Mouse (Mus musculus) layer of hippocampus, adult 11-12 months (tissue): ENCODE results near the gene Tmem143.
"Not testable (repeated sequence)": the region's sequence is repeated elsewhere in the genome, so short reads cannot be mapped to it uniquely, and the experiment has no call there.

ENCODE experiments used
- DNase-seq: peaks from one replicate; pipeline ENCODE4 v3.0.0; 2022; ENCODE audit warnings: low spot score

Tmem143 gene

DNA sequence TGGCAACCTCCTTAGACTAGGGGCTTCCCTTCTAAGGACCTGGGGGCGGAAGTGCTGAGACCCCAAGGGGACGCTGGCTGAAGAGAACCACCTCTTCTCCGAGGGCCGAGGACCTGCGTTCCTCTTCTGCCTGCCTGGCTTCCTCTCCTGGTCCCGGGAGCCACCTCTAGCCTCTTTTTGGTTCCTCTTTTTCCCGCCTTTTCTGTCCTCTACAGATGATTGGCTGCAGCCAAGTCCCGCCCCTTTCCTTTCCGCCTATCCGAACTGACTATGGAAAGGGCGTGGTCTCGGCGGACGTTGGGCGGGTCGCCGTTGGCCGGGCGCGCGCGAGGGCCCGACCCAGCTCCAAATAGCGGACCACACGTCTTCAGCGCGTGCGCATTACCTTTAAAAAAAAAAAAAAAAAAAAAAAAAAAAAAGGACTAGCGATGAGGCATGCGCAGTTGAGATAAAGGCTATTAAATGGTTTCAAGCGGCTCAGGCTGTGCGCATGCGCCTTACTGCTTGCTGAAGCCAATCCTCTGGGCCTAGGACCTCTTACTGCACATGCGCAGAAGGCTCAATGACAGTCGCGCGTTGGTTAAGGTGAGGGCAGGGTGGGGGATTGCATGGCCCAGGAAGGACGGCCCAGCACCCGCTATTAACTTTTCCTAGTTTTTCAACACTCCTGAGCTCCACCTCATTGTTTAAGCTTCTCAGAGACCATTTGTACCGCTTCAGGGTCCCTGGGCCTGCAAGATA lies at the start of gene Tmem143, which contains the start of gene Syngr4:
Gene Tmem143, plus strand, starts transcription at position 425 of the 741 bp plus-strand sequence.
Gene Syngr4, minus strand, starts transcription at position 198 of the 741 bp plus-strand sequence.
- DNase-seq: peak; percentile 97

DNA sequence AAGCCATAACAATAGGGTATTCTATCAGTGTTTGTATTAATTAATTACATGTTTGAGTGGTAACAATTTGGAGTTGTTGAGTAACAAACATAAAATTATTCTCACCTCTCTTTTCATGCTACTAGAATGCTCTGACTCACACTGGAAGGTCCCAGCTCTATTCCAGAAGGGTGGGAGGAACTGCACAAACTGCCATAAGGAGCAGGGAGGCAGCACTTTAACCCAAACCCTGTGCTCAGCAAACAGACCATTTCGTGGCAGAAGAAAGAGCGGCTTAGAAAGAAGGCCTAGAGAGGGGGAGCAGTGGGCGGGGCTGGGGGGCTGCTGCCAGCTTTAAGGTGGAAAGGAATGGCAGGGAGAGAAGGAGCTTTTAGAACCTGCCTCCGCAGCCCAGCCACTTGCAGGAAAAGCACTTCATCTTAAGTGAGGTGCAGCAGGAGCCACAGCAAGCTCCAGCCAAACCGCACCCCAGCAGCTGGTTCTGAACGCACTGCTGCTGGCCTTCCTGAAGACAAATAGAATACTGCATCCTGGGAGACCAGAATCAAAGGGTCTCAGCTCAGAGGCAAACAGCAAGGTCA lies 48.2 kb upstream of the Tmem143 start:
- DNase-seq: no peak

DNA sequence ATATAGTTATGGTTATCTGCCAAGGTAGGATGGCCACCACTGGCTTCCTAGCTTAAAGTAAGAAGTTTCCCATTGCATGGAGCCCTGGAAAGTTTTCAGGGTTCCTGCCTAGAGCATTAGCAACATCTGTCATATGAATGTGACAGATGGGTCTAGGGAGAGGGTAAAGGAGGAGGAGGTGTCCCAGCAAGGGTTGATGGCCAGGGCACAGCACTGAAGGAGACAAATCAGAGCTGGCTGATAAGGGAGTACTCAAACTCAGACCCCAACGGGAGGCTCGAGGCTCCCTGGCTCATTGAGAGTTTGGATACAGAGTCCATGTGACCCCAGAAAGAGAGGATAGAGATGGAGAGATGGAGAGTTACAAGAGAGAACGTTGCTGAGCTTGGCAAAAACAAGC lies 46.1 kb upstream of the Tmem143 start:
- no peak for DNase-seq

DNA sequence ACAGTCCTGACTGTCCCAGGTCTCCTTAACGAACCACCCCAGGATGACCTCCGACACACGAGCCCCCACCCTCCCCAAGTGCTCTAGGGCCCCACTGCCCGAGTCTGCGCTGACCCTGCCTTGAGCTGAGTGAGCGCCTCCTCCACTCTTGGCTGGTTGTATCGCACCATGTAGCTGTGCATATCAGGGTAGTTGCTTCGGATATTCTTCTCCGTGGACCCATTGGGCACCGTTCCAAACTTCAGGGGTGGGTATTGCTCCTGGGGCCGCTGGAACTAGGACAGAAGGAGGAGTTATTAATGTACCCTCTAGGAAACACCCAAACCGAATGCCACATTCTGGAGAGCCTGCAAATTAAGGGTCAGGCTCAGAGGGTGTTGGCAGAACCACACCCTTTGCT lies 43.7 kb upstream of the Tmem143 start:
- DNase-seq: no peak

DNA sequence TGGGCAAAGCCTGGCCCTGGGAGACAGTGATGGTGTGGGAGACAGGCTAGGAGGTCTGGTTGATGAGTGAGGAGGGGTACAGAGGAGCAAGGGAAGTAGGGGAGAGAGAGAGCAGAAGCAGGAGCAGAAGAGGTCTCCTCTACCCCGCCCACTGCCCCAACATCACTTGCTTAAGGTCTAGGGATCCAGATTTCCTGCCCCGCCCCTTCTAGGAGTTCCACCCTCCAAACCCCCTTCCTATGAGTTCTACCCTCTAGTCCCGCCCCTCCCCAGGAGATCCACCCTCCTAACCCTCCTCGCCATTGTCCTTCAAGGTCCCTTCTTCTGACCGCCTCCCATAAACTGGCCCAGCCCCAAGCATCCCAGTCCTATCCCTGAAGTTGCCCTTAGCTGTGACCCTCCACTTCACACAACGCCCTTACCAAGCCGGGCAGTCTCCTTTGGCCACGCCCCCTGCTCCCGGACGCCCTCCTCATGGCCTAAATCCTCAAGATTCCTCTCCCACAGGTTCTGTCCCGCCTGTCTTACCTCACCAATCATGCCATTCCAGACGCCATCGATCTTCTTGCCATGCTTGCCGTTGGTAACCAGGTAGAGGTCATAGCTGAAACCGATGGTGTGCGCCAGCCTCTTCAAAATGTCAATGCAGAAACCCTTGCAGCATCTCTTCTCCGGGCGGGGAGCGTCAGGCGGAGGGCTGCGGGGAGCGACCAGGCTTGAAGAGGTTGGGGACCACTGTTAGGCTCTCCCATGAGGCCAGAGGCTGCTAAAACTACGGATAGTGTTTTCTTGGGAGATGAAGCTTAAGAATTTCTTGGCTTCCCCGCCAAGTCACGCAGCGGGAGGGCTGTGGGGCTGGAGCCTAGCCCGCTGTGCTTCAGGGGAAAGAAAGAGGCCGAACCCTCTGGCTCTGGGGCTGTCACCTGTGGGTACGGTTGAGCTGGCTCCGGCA lies 39.5 kb upstream of the Tmem143 start:
- DNase-seq: no peak

DNA sequence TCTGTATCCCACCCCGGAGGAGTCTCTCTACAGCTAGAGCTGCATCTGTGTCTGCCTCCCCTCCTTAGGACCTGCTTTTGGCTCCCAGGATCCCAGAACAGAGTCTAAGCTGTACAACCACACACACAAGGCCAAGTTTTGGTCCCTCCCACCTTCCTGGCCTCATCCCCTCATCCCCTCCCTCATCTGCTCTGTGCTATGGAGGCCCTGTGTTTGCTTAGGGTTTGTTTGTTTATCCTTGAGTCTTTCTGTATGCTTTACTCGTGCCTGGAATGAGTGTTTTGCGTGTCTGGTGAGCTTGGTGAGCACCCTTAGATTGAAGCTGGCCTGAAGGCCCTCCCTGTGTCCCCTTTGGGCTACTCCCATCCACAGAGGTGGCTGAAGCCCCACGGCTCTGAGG lies 37.7 kb upstream of the Tmem143 start:
- no peak for DNase-seq

DNA sequence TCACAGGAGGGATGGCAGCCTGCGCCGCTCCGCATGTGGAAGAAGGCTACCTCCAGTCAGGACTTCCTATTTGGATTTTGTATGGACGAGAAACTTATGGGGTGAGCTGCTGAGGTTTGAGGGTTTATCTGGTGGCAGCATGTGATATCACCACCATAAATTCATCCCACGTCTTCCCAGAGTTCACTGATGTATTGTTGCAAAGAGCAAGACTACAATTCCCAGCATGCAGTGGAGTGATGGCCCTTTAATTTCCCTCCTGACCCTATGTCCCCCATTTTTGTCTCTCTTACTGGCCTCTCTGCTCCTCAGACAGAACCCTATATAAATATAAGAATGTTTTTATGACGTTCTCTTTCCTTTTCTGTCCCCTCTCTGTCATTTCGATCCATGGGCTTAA lies 33.9 kb upstream of the Tmem143 start:
- no peak for DNase-seq

DNA sequence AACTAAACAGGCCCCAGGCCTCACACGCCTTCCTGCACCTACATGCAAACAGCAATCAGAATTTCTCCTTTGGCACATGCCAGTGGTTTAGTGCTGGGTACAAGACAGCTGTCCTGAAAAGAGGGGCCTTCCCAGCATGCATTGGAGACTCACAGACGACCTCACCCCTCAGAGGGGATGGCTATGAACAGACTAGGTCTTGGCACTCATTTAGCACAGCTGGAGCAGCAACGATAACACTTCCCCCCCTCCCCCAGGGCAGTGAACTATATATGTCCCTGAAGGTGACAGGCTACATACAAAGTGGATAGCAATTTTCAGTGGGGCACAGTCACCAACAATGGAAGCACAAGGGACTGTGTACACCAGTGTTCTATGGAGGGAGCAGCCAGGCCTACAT lies 32.3 kb upstream of the Tmem143 start:
- DNase-seq: no peak

DNA sequence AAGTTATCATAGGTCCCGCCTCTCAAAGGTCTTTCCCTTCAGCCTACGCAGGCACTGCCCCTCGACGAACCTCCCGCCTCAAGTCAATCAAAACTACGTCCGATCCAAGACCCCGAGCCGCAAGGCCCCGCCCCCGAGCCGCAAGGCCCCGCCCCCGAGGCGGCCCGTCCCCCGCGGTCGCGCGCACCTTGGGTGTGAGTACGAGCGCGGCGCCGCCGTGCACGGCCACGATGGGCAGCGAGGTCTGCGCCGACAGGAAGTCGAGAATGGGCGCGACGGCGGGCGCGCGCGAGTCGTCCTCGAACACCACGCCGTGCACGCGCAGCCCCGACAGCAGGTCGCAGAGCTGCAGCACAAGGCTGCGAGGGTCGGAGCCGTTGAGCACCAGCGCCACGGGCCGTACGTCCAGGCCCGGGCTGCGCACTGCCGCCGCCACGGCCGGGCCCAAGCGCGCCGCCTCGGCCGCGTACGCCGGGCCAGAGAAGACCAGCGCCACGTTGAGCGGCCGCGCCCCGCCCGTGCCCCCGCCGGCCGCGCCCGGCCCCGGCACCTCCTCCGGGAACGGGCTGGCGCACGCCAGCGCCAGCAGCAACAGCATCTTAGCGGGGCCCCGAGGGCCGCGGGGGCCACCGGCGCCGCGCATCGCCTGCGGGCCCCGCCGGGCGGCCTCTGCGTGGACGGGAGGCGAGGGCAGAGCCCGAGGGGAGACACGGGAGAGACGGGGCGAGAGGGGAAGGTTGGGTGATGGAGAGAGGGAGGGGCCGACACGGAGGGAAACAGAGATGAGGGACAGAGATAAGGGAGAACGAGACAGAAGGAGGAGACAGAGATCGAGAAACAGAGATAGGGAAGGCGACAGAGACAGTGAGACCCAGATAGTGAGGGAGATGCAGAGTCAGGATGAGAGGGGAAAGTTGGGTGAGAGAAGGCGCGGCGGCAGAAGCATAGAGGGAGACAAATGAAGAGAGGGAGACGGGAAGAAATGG lies 30.5 kb upstream of the Tmem143 start:
- DNase-seq: peak; percentile 85

DNA sequence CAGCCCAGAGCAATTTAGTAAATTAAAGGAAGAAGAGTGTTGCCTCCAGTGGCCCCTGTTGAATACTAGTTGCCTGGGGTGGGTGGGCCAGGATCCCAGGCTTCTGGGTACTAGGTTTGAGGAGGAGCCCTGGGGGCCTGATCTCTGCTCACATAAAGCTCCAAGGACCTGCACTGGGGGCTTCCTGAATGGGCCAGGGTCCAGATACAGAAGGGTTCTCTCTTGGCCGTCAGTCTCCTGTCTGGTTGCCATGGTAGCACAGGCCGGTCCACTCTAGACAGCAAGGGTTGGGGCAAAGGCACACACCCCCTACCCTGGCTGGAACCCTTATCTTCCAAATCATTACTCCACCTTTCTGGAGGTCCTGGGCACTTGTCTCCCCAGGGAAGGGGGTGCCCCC lies 28.9 kb upstream of the Tmem143 start:
- no peak for DNase-seq

DNA sequence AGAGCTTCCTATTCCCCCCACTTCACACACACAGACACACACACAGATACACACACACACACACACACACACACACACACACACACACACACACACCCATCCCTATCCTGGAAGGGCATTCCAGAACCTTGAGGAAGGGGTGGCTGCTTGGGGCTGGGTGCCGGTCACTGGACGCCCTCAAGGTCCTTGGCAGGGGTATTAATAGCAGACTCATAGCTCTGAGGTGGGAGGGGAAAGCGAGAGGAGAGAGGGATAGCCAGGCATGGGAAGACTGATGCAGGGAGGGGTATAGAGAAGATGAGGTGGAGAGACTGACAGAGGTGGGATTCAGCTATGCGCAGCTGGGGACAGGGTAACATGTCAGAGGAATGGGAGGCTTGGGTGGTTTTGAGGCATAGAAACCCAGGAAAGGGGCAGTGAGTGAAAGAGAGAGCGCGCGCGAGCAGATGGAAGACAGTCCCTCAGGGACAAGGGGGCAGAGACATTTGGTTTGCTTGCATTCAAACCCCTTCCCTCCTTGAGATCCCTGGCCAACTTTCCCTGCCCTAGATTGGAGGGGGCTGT lies 27.6 kb upstream of the Tmem143 start:
- no peak for DNase-seq

DNA sequence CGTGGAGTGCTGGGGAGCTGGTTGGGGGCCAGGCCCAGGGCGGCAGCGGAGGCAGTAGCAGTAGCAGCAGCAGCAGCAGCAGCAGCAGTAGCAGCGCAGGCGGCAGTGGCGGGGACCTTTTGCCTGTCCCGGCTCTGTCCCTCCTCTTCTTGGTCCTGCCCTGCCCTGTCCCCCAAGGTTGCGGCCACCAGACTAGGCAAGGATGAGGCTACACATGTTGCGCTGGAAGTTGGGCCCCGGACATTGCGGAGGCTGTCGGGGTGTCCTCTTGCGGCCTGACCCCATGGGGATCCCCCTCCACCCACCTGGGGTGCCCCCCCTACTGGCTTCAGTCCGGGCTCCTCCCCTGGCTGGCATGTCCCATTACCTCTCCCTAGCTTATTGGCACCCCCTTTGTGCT lies 27.0 kb upstream of the Tmem143 start:
- no peak for DNase-seq

DNA sequence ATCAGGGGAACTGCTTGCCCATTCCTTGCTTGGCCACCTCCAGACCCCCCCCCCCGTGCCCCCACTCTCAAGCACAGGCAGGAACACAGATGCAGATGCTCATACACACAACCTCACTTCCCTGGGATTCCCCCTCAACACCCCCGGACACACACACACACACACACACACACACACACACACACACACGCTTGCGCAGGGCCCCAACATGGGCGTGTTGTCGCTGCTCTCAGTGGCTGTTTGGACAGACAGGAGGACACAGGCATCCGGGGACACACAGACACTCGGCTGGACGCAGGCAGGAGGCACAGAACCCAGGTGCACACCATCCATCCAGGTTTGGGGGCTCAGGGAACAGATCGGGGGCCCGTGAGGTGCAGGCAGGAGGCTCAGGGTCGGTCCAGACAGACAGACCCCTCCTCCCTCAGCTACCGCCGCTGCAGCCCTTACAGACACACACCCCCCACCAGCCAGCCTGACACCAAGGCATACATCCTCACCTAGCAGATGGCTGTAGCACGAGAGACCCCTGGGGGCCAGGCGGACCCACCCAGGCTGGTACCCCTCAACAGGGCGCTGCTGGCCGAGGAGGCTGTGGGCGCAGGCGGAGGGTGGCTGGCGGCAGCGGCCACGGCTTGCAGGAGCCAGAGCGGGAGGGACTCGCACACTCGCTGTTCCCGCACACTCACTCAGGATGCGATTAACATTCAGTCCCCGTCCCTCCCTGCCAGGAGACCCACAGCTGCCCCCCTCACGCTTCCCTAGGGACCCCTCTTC lies 26.3 kb upstream of the Tmem143 start:
- no peak for DNase-seq

DNA sequence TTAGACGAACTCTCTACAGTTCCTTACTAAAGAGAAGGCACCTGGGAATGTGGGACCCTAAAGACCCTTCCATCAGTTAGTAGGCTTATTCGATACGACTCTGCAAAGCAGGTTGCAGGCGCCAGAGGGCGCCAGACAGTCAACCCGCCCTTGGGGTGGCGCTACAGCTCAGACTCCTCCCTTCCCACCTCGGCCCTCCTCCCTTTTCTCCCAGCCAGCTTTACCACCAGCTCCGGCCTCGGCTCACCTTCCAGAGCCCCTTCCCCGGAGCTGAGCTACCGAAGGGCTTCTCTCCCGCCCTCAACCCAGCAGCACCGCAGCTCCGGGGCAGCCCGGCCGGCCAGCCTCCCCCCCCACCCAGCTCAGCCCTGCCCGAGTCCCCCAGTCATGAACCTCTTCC lies 24.1 kb upstream of the Tmem143 start, which contains the start of gene Kdelr1:
Gene Kdelr1, plus strand, starts transcription at position 149 of the 400 bp plus-strand sequence.
- DNase-seq: peak; percentile 90

DNA sequence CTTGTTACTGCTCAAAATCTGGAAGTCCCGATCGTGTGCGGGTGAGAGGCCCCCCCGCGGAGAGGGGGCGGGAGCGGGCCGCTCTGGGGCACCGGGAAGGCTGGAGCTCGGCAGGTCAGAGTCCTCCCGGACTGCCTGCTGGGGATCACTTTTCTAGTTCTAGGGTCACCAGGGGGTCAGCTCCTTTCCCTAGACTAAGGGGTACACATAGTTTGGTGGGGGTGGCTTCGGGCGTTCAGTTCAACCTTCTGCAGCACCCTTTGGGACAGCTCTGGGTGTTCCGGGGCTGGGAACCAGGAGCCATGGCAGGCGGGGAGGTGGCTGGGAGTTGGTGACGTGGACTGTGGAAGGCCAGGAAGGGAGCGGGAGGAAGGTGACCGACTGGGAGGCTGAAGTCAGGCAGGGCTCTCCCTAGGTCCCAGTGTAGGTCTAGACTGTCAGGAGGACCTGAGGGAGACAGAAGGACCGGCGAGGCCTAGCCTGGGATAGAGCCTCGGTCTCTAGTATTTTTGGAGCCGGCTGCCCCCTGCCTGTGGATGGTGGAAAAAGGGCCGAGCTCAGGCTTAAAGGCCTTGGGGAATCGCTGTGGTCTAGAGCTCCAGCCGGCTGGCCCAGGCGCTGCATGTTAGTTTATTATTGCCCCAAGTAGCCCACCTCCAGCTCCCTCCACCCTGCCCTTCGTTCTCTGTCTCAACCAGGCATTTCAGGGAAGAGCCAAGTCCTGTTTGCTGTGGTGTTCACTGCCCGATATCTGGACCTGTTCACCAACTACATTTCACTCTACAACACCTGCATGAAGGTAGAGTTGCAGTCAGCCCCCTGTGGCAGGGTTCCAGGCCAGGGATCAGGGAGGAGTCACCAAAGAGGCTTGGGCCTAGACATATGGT lies 23.4 kb upstream of the Tmem143 start:
- peak; percentile 42 for DNase-seq

DNA sequence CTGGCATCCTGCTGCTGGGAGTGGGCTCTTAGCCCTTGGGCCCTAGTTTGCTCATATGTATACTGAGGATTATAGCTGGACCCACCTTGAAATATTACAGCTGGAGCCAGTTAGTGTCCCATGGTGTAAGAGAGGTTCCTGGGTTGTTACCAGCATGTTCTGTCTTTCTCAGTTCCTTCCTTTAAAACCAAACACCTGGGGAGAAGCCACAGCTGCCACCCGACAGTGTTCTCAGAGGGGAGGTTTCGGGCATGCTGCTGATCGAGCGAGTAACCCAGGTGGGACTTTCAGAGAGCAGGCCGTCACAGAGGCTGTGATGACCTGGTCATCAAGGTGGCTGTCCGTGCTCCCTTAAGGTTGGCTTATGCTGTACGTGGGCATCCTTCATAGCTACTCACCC lies 19.8 kb upstream of the Tmem143 start:
- no peak for DNase-seq

DNA sequence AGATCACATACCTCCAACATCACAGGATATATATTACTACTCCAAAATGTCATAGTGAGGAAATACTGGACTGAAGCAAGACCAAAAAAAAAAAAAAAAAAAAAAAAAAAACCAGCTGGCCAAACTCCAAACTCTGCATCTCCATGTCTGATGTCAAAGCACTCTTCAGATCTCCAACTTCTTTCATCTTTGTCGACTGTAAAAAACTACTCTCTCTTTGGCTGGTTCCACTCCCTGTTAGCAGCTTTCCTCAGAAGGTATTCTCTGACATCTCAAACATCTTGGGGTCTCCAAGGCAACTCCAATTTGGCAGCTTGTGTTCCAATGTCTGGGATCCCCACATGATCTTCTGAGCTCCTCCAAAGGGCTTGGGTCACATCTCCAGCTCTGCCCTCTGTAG lies 18.5 kb upstream of the Tmem143 start, which contains the start of gene Grin2d:
Gene Grin2d, minus strand, starts transcription at position 101 of the 400 bp plus-strand sequence.
- not testable (repeated sequence) for DNase-seq

DNA sequence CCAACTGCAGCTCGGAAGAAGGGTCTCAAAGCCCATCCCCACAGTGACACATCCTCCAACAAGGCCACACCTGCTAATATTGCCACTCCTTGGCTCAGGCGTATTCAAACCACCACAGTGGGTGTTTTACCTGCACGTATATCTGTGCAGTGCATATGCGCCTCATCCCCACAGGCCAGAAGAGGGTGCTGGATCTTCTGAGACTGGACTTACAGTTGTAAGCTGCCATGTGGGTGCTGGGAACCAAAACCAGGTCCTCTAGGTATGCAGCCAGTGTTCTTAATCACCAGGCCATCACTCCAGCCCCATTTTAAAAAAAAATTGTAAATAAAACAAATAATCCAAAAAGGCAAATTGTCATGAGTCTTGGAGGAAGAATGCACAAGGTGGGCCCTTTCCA lies 16.2 kb upstream of the Tmem143 start:
- no peak for DNase-seq

DNA sequence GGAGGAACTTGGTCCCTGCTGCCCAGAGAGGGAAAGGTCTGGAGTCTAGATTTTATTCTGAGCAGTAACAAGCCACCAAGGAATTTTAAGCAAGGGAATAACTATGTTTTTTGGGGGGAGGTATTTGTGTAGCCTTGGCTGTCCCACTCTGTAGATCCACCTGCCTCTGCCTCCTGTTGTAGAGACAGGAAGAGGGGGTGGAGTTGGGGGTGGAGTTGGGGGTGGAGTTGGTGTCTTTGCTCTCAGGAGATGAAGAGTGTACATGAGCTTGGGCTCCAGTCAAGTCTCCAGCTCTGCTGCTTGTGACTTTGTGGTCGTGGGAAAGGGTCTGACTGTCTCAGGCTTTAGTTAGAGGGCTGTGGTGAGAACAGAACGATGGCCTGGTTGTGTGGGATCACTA lies 15.7 kb upstream of the Tmem143 start:
- DNase-seq: no peak
